Mouse (Mus musculus) gastrocnemius, adult 2 months (tissue): ENCODE data around the gene Kcp. TPM values are rescaled to one million over a fixed set of nuclear protein-coding genes. Genes with fewer than 3 reads are reported as not detected.

Experiments
- DNase-seq: peaks from one replicate; pipeline ENCODE4 v3.0.0; 2022
- H3K27ac ChIP-seq: fragments of 200-600 bp; 2 replicates; pipeline ENCODE4 v1.8.1; 2022; ENCODE audit warnings: mild to moderate bottlenecking
- H3K4me3 ChIP-seq: fragments of 200-600 bp; 2 replicates; pipeline ENCODE4 v1.8.1; 2022; ENCODE audit warnings: mild to moderate bottlenecking, moderate library complexity
- CTCF ChIP-seq: fragments of 200-600 bp; IDR thresholded peaks from 2 replicates; pipeline ENCODE4 v1.8.1; 2022; ENCODE audit warnings: antibody characterized with exemption, mild to moderate bottlenecking, moderate library complexity
- intact Hi-C: fragments of 180-260 bp; cut with DNase I; formaldehyde crosslinking; loops from one replicate; pipeline ENCODE4 v1.15.1; 2025
- total RNA-seq, 2 experiments: library from RNA; stranded (reverse); gene quantifications; 2 replicates each; pipeline ENCODE4 v1.2.3; 2021

Kcp gene
- total RNA-seq, 2 experiments from 2014 or later: 3.8 to 4.0 TPM

DNA sequence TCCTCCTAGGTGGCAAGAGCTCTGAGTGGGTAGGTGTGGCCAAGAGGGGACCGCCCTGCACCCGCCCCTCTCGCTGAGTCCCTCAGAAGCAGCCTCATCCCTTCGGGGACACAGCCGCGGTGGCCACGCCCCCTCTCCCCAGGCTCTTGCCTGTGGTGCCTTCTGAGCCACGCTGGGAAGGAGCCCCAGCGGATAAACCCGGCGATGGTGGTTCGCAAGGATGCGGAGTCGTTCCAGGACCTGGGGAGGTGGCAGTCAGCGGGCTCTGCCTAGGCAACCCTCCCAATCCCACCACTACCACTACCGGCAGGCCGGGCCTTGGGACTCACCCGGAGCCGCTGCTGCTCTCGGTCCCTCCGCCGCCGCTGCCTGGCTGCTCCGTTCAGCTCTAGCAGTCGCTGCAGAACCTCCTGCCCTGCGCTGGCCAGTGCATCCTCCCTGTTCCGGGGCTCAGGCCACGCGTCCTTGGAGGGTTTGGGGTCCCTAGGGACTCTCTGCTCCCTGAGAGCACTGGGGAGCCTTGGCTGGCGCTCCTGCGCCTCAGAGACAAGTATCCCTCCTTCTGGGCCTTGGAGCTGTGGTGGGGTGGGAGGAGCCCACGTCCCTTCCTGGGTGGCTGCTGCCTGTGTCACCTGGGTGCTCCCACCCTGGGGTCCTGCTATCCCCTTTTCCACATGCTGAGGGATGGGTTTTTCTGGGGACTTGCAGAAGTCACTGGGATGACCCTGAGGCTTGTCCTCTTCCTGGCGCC lies 33.6 kb downstream of the Kcp start:
- Histone ChIP-seq H3K27ac (peak overlapping the region; percentile 16; the same call in 1 of the 2 replicates), H3K4me3 (peak overlapping the region; percentile 62)
- intact Hi-C loops: no loop called here
- DNase-seq: peak; percentile 80
- no peak for TF ChIP-seq CTCF

GRCm38 (mm10) chr6:29471137-29471536 lies 36.6 kb downstream of the Kcp start, which contains the start of gene Atp6v1fnb:
Gene Atp6v1fnb, plus strand, starts transcription at chr6:29471437.
- intact Hi-C loops: no loop called here
- DNase-seq: no peak

GRCm38 (mm10) chr6:29468851-29469250 lies 38.9 kb downstream of the Kcp start:
- no peak for TF ChIP-seq CTCF
- Histone ChIP-seq H3K27ac (no peak overlapping the region), H3K4me3 (peak overlapping the region; percentile 78; the same call in 1 of the 2 replicates)
- intact Hi-C loops: no loop called here
- no peak for DNase-seq

More at GRCm38 (mm10) chr6:29471137-29471536, 36.6 kb downstream of the Kcp start, which contains the start of gene Atp6v1fnb:
- no peak within 1 kb of the TSS for H3K27ac ChIP-seq
- no peak for TF ChIP-seq CTCF
- no peak within 1 kb of the TSS for H3K4me3 ChIP-seq

GRCm38 (mm10) chr6:29467583-29468354 lies 40.0 kb downstream of the Kcp start, which contains the start of gene Atp6v1f:
Gene Atp6v1f, plus strand, starts transcription at chr6:29467718.
- Histone ChIP-seq H3K4me3 (peak within 1 kb of the TSS; percentile 78), H3K27ac (peak within 1 kb of the TSS; percentile 84)
- intact Hi-C loops: no loop called here
- DNase-seq: peak; percentile 95
- TF ChIP-seq CTCF: no peak

GRCm38 (mm10) chr6:29463388-29463787 lies 44.4 kb downstream of the Kcp start:
- 0 out of 2 replicates have a peak overlapping the region, but pooled peaks have one; percentile 3 for H3K27ac ChIP-seq
- intact Hi-C loops: no loop called here
- H3K4me3 ChIP-seq: no peak overlapping the region
- no peak for DNase-seq
- no peak for TF ChIP-seq CTCF

DNA sequence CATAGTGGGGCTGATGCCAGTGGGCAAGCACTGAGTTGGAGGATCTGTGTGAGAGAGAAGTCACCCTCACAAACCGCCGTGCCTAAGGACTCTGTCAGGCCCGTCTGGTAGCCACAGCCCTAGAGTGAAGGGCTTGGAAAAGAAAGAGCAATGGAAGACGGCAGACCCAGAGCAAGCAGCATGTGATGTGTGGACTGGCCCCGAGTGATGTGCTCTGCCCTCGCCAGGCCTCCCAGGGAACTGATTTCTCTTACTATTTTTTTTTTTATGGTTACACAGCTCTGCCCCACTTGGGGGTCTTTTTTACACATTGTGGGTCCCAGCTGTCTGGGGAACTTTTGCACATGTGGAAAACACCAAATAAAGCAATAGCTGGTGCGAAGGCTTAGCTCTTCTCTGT lies 46.2 kb downstream of the Kcp start:
- TF ChIP-seq CTCF: no peak
- no peak for DNase-seq
- intact Hi-C loops: no loop called here
- H3K27ac ChIP-seq: no peak overlapping the region
- no peak overlapping the region for H3K4me3 ChIP-seq

GRCm38 (mm10) chr6:29450667-29451066 lies 57.1 kb downstream of the Kcp start:
- Histone ChIP-seq H3K4me3 (no peak overlapping the region), H3K27ac (no peak overlapping the region)
- no peak for DNase-seq
- intact Hi-C loops: no loop called here
- no peak for TF ChIP-seq CTCF

DNA sequence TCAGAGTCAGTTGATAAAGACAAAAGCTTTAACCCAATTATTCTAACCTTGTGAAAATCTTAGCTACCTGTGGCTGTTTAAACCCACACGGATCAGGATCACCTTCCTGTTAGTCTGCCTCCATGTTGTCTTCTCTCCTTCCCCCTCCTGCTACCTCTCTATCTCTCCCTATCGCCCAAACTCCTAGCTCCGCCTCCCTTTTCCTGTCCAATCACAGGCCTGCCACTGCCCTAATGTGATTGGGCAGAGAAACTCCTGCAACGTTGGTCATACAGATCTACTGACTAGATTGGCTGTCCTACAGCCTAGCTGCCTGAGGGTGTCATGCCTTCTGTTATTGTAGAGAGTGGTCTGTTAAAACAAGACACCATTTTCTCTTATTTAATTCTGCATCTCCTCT lies 57.9 kb downstream of the Kcp start:
- no peak overlapping the region for H3K4me3 ChIP-seq
- TF ChIP-seq CTCF: no peak
- intact Hi-C loops: no loop called here
- DNase-seq: no peak
- no peak overlapping the region for H3K27ac ChIP-seq

DNA sequence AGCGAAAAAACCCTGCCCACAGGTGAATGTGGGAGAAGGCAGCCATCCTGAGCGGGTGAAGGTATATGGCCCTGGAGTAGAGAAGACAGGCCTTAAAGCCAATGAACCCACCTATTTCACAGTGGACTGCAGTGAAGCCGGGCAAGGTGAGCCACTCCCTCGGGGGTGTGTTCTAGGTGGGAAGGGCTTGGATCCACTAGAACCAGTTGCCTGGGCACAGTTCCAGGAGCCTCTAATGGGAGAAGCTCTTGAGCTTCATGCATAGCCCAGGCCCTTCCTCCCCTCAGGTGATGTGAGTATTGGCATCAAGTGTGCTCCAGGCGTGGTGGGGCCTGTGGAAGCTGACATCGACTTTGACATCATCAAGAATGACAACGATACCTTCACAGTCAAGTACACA lies 62.4 kb downstream of the Kcp start:
- TF ChIP-seq CTCF: no peak
- H3K27ac ChIP-seq: no peak overlapping the region
- peak; percentile 47 for DNase-seq
- intact Hi-C loops: no loop called here
- H3K4me3 ChIP-seq: no peak overlapping the region

- peak; percentile 72 for DNase-seq
- intact Hi-C loops: no loop called here
Observed at GRCm38 (mm10) chr6:29444773-29445172, 63.0 kb downstream of the Kcp start.

GRCm38 (mm10) chr6:29439789-29440188 lies 68.0 kb downstream of the Kcp start:
- intact Hi-C loops: loop anchor here (5.0 kb wide), 1 partner anchor 77 kb away; no protein-coding TSS in a partner anchor
- no peak for TF ChIP-seq CTCF
- no peak overlapping the region for H3K4me3 ChIP-seq
- DNase-seq: no peak
- H3K27ac ChIP-seq: peak overlapping the region; percentile 68

More at GRCm38 (mm10) chr6:29444773-29445172, 63.0 kb downstream of the Kcp start:
- peak; percentile 77 for TF ChIP-seq CTCF
- Histone ChIP-seq H3K27ac (no peak overlapping the region), H3K4me3 (no peak overlapping the region)

DNA sequence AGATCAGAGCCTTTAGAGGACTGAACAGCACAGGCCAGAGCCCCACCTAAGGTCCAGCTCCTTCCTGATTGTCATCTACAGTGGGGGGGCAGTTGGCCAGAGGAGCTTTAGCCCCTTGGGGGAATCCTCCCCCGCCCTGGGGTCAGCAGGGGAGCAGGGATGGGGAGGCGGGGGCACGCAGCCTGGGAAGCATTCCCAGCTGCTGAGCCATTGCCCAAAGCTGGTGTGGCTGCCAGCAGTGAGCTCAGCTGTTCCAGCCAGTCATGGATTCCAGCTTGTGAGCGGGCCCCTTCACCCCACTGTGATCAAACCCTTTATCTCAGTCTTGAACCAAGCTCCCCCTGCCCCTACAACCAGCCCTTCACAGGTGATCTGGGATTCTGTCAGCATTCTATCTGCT lies 68.5 kb downstream of the Kcp start:
- intact Hi-C loops: loop anchor here (5.0 kb wide), 1 partner anchor 77 kb away; no protein-coding TSS in a partner anchor
- peak; percentile 85 for DNase-seq
- peak overlapping the region; percentile 68 for H3K27ac ChIP-seq
- H3K4me3 ChIP-seq: peak overlapping the region; percentile 26
- TF ChIP-seq CTCF: no peak

DNA sequence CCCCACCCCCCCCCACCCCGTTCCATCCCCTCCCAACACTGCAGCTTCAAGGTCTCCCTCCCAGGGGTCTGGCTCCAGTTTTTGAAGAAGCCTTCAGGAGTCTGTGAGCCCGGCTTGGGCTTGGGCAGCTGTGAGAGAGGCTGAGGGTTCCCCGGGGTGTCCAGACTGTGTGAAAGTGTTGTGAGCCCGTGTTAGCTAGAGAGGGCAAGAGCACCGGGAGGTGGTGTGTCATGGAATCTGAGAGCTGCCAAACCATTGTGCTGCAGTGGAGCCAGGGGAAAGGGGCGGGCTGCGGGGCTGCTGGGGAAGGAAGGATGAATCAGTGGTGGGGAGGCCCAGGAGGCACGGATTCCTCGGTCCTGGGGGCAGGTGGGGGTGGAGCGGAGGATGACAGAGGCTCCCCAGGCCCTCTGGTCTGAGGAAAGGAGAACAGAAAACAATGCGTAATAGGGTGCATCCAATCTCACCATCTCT lies 71.3 kb downstream of the Kcp start:
- Histone ChIP-seq H3K4me3 (peak overlapping the region; percentile 94), H3K27ac (peak overlapping the region; percentile 99)
- intact Hi-C loops: loop anchor here (5.0 kb wide), 1 partner anchor 74 kb away; no protein-coding TSS in a partner anchor
- DNase-seq: peak; percentile 80
- no peak for TF ChIP-seq CTCF
